Mouse (Mus musculus): Measurements from ENCODE around the gene Ippk.

The Ippk gene

GRCm38 (mm10) chr13:49420754-49421605 lies at the start of gene Ippk:
Gene Ippk (plus strand): TSS chr13:49421249.
- in situ Hi-C loops (cut with MseI, MboI): no loop called here

- in situ Hi-C loops (cut with MseI, MboI): no loop called here
These were observed 49.6 kb upstream of the Ippk start for GRCm38 (mm10) chr13:49371428-49371899.

GRCm38 (mm10) chr13:49372370-49373060 lies 48.5 kb upstream of the Ippk start:
- in situ Hi-C loops (cut with MseI, MboI): no loop called here

- in situ Hi-C loops (cut with MseI, MboI): no loop called here
These were observed 46.7 kb upstream of the Ippk start for GRCm38 (mm10) chr13:49374304-49374703.

GRCm38 (mm10) chr13:49374730-49375129 lies 46.3 kb upstream of the Ippk start:
- in situ Hi-C loops (cut with MseI, MboI): loop anchor here in 1 of 2 experiments (5.0 kb wide), 1 partner anchor 37 kb away; no protein-coding TSS in a partner anchor

- in situ Hi-C loops (cut with MseI, MboI): loop anchor here in 1 of 2 experiments (5.0 kb wide), 1 partner anchor 40 kb away; no protein-coding TSS in a partner anchor
These were observed 43.4 kb upstream of the Ippk start for GRCm38 (mm10) chr13:49377608-49378007.

- in situ Hi-C loops (cut with MseI, MboI): loop anchor here in 1 of 2 experiments (5.0 kb wide), 1 partner anchor 42 kb away; no protein-coding TSS in a partner anchor
These were observed 41.7 kb upstream of the Ippk start for GRCm38 (mm10) chr13:49379301-49379700.

- in situ Hi-C loops (cut with MseI, MboI): loop anchor here in 1 of 2 experiments (10.0 kb wide), 1 partner anchor 46 kb away; no protein-coding TSS in a partner anchor
These were observed 39.8 kb upstream of the Ippk start for GRCm38 (mm10) chr13:49381230-49381629.

GRCm38 (mm10) chr13:49382997-49383396 lies 38.1 kb upstream of the Ippk start:
- in situ Hi-C loops (cut with MseI, MboI): loop anchor here in 1 of 2 experiments (10.0 kb wide), 1 partner anchor 48 kb away; no protein-coding TSS in a partner anchor

- in situ Hi-C loops (cut with MseI, MboI): loop anchor here in 1 of 2 experiments (10.0 kb wide), 1 partner anchor 50 kb away; no protein-coding TSS in a partner anchor
These were observed 36.1 kb upstream of the Ippk start for GRCm38 (mm10) chr13:49384751-49385463.

- in situ Hi-C loops (cut with MseI, MboI): no loop called here
These were observed 29.7 kb upstream of the Ippk start for GRCm38 (mm10) chr13:49391374-49391773.

GRCm38 (mm10) chr13:49393579-49393978 lies 27.5 kb upstream of the Ippk start:
- in situ Hi-C loops (cut with MseI, MboI): no loop called here

- in situ Hi-C loops (cut with MseI, MboI): no loop called here
These were observed 26.1 kb upstream of the Ippk start for GRCm38 (mm10) chr13:49394886-49395447.

GRCm38 (mm10) chr13:49396798-49397197 lies 24.3 kb upstream of the Ippk start:
- in situ Hi-C loops (cut with MseI, MboI): no loop called here

GRCm38 (mm10) chr13:49398191-49398590 lies 22.9 kb upstream of the Ippk start:
- in situ Hi-C loops (cut with MseI, MboI): no loop called here

GRCm38 (mm10) chr13:49400139-49400538 lies 20.9 kb upstream of the Ippk start:
- in situ Hi-C loops (cut with MseI, MboI): no loop called here

GRCm38 (mm10) chr13:49402628-49403027 lies 18.4 kb upstream of the Ippk start:
- in situ Hi-C loops (cut with MseI, MboI): no loop called here

- in situ Hi-C loops (cut with MseI, MboI): no loop called here
These were observed 13.3 kb upstream of the Ippk start for GRCm38 (mm10) chr13:49407795-49408194.

GRCm38 (mm10) chr13:49421606-49421917 lies 513 bp downstream of the Ippk start:
- in situ Hi-C loops (cut with MseI, MboI): no loop called here

GRCm38 (mm10) chr13:49421959-49422358 lies 910 bp downstream of the Ippk start:
- in situ Hi-C loops (cut with MseI, MboI): no loop called here

GRCm38 (mm10) chr13:49426736-49427135 lies 5.7 kb downstream of the Ippk start:
- in situ Hi-C loops (cut with MseI, MboI): no loop called here
